Mouse (Mus musculus) hindbrain, postnatal 0 days (tissue): ENCODE measurements around the gene A630095N17Rik. TPM values are rescaled to one million over a fixed set of nuclear protein-coding genes. Genes with fewer than 3 reads are reported as not detected.

Experiments used
- ATAC-seq: fragments of 200-750 bp; cut with Nextera tagmentation; 2 replicates; pipeline ENCODE4 v1.8.0; 2017; ENCODE audit warnings: mild to moderate bottlenecking, moderate TSS enrichment, moderate library complexity
- DNase-seq: peaks from one replicate; pipeline ENCODE4 v3.0.0-alpha.2; 2015; ENCODE audit warnings: low spot score
- H3K27ac ChIP-seq: fragments of 300-500 bp; sonication (generic); 2 replicates; pipeline ENCODE4 v1.5.1; 2014; ENCODE audit warnings: mild to moderate bottlenecking
- H3K27me3 ChIP-seq: fragments of 300-500 bp; sonication (generic); 2 replicates; pipeline ENCODE4 v1.6.1; 2014; ENCODE audit warnings: low read length, mixed read lengths; ENCODE audit not compliant: insufficient read depth
- H3K36me3 ChIP-seq: fragments of 300-500 bp; sonication (generic); 2 replicates; pipeline ENCODE4 v1.6.1; 2014; ENCODE audit warnings: low read length, mixed read lengths; ENCODE audit not compliant: insufficient read depth
- H3K4me1 ChIP-seq: fragments of 300-500 bp; sonication (generic); 2 replicates; pipeline ENCODE4 v1.6.1; 2014; ENCODE audit warnings: antibody characterized with exemption, low read length, mixed read lengths; ENCODE audit not compliant: insufficient read depth
- H3K4me2 ChIP-seq: fragments of 300-500 bp; sonication (generic); 2 replicates; pipeline ENCODE4 v1.6.1; 2014; ENCODE audit warnings: low read depth, mild to moderate bottlenecking, low read length, moderate library complexity, mixed read lengths
- H3K4me3 ChIP-seq: fragments of 300-500 bp; sonication (generic); 2 replicates; pipeline ENCODE4 v1.5.1; 2014; ENCODE audit warnings: low read length
- H3K9ac ChIP-seq: fragments of 300-500 bp; sonication (generic); replicated peaks from 2 replicates; pipeline ENCODE4 v1.6.1; 2014; ENCODE audit warnings: mild to moderate bottlenecking, low read length, moderate library complexity, mixed read lengths
- H3K9me3 ChIP-seq: fragments of 300-500 bp; sonication (generic); 2 replicates; pipeline ENCODE4 v1.6.1; 2016; ENCODE audit warnings: low read length, mixed read lengths
- CTCF ChIP-seq: IDR thresholded peaks from 2 replicates; pipeline ENCODE4 v1.5.1; 2016; ENCODE audit warnings: antibody characterized with exemption, control low read depth, low read depth
- WGBS: fragments of 180-500 bp; shearing (Covaris S2); extraction: QIAGEN DNeasy Blood & Tissue Kit; methylation state at CpG from one replicate; pipeline ENCODE4 v1.1.7; 2014; 5-methylcytosine and 5-hydroxymethylcytosine counted together
- polyA plus RNA-seq: library from polyadenylated mRNA; unstranded; fragments of >200 nt; fragmentation: Nextera tagmentation; extraction: Ambion mirVana; gene quantifications from 2 replicates; pipeline ENCODE4 v1.2.1, GENCODE M21; 2015
- total RNA-seq: library from RNA; depleted of rRNA; stranded (reverse); fragments of >200 nt; gene quantifications from 2 replicates; pipeline ENCODE4 v1.2.3, GENCODE M21; 2014

The A630095N17Rik gene
- total and polyA plus RNA-seq, 2 experiments from 2014 or later = 0.31 TPM; not detected in 1

GRCm38 (mm10) chr1:75230335-75230994 lies 1.4 kb downstream of the A630095N17Rik start:
- no peak overlapping the region for H3K4me2 ChIP-seq
- no peak for ATAC-seq
- H3K27me3 ChIP-seq = no peaks in the 10 kb centered on the region
- no peak for TF ChIP-seq CTCF
- 72% methylated on average over 7 of the region's 7 CpGs for WGBS
- H3K9ac ChIP-seq = no peak overlapping the region
- H3K36me3 ChIP-seq = no peaks in the 10 kb centered on the region
- no peak overlapping the region for H3K27ac ChIP-seq
- H3K4me1 ChIP-seq = 0 out of 2 replicates have a peak, but pooled peaks cover 4% of the 10 kb centered on the region
- no peaks in the 10 kb centered on the region for H3K9me3 ChIP-seq
- DNase-seq = no peak
- H3K4me3 ChIP-seq = no peak overlapping the region

- no peaks in the 10 kb centered on the region for H3K27me3 ChIP-seq
- DNase-seq (no peak), ATAC-seq (no peak)
- no peaks in the 10 kb centered on the region for H3K9me3 ChIP-seq
- no peak overlapping the region for H3K27ac ChIP-seq
- no peaks in the 10 kb centered on the region for H3K36me3 ChIP-seq
- no peak for TF ChIP-seq CTCF
- WGBS = 55% methylated on average over 4 of the region's 4 CpGs
- no peak overlapping the region for H3K4me2 ChIP-seq
- H3K4me3 ChIP-seq = no peak overlapping the region
- H3K4me1 ChIP-seq = no peaks in the 10 kb centered on the region
- H3K9ac ChIP-seq = no peak overlapping the region
Measured at GRCm38 (mm10) chr1:75229158-75229557, 2.7 kb downstream of the A630095N17Rik start.

- WGBS = 72% methylated on average over 1 of the region's 1 CpGs
- no peak overlapping the region for H3K4me3 ChIP-seq
- H3K27ac ChIP-seq = no peak overlapping the region
- no peaks in the 10 kb centered on the region for H3K4me1 ChIP-seq
- no peaks in the 10 kb centered on the region for H3K9me3 ChIP-seq
- no peak overlapping the region for H3K4me2 ChIP-seq
- no peaks in the 10 kb centered on the region for H3K36me3 ChIP-seq
- H3K9ac ChIP-seq = no peak overlapping the region
- no peak for TF ChIP-seq CTCF
- ATAC-seq = no peak
- no peaks in the 10 kb centered on the region for H3K27me3 ChIP-seq
- no peak for DNase-seq
Measured at GRCm38 (mm10) chr1:75227653-75228052, 4.2 kb downstream of the A630095N17Rik start.

GRCm38 (mm10) chr1:75226138-75226537 lies 5.8 kb downstream of the A630095N17Rik start:
- Histone ChIP-seq H3K9ac (no peak overlapping the region), H3K4me1 (no peaks in the 10 kb centered on the region), H3K4me3 (no peak overlapping the region), H3K27ac (no peak overlapping the region), H3K9me3 (no peaks in the 10 kb centered on the region), H3K36me3 (no peaks in the 10 kb centered on the region), H3K27me3 (0 out of 2 replicates have a peak, but pooled peaks cover 6% of the 10 kb centered on the region), H3K4me2 (no peak overlapping the region)
- WGBS = 74% methylated on average over 2 of the region's 2 CpGs
- ATAC-seq = no peak
- no peak for DNase-seq
- no peak for TF ChIP-seq CTCF

GRCm38 (mm10) chr1:75225473-75225872 lies 6.4 kb downstream of the A630095N17Rik start:
- no peak overlapping the region for H3K4me3 ChIP-seq
- no peaks in the 10 kb centered on the region for H3K9me3 ChIP-seq
- no peaks in the 10 kb centered on the region for H3K4me1 ChIP-seq
- peaks cover 12% of the 10 kb centered on the region; the same call in 1 of the 2 replicates for H3K27me3 ChIP-seq
- TF ChIP-seq CTCF = no peak
- no peak for ATAC-seq
- H3K9ac ChIP-seq = no peak overlapping the region
- DNase-seq = no peak
- H3K27ac ChIP-seq = no peak overlapping the region
- 64% methylated on average over 3 of the region's 3 CpGs for WGBS
- no peak overlapping the region for H3K4me2 ChIP-seq
- no peaks in the 10 kb centered on the region for H3K36me3 ChIP-seq

GRCm38 (mm10) chr1:75223532-75223931 lies 8.4 kb downstream of the A630095N17Rik start:
- peaks cover 13% of the 10 kb centered on the region; the same call in 1 of the 2 replicates for H3K27me3 ChIP-seq

GRCm38 (mm10) chr1:75222926-75223325 lies 9.0 kb downstream of the A630095N17Rik start:
- H3K9me3 ChIP-seq = no peaks in the 10 kb centered on the region
- DNase-seq (no peak), ATAC-seq (no peak)
- no peak overlapping the region for H3K4me3 ChIP-seq
- 84% methylated on average over 6 of the region's 6 CpGs for WGBS
- peaks cover 5% of the 10 kb centered on the region for H3K4me1 ChIP-seq
- no peak for TF ChIP-seq CTCF
- H3K4me2 ChIP-seq = no peak overlapping the region
- no peaks in the 10 kb centered on the region for H3K36me3 ChIP-seq
- H3K27ac ChIP-seq = no peak overlapping the region
- peaks cover 13% of the 10 kb centered on the region; the same call in 1 of the 2 replicates for H3K27me3 ChIP-seq
- no peak overlapping the region for H3K9ac ChIP-seq

More at GRCm38 (mm10) chr1:75223532-75223931, 8.4 kb downstream of the A630095N17Rik start:
- 74% methylated on average over 6 of the region's 6 CpGs for WGBS
- H3K4me1 ChIP-seq = peaks cover 5% of the 10 kb centered on the region
- no peak for ATAC-seq
- no peak overlapping the region for H3K4me3 ChIP-seq
- no peak for DNase-seq
- H3K27ac ChIP-seq = no peak overlapping the region
- no peak overlapping the region for H3K4me2 ChIP-seq
- H3K9ac ChIP-seq = no peak overlapping the region
- no peaks in the 10 kb centered on the region for H3K9me3 ChIP-seq
- H3K36me3 ChIP-seq = no peaks in the 10 kb centered on the region
- TF ChIP-seq CTCF = no peak
